Mouse (Mus musculus) G1E (cell line): ENCODE data around the gene Ccdc38.

Experiments
- CTCF ChIP-seq: IDR thresholded peaks from 2 replicates; pipeline ENCODE4 v1.5.1; 2012; ENCODE audit warnings: low read depth, low read length, inconsistent platforms, mixed read lengths
- GATA1 ChIP-seq: IDR thresholded peaks from 2 replicates; pipeline ENCODE4 v1.6.1; 2012; ENCODE audit warnings: borderline replicate concordance, low read length, inconsistent platforms, mixed read lengths

DNA sequence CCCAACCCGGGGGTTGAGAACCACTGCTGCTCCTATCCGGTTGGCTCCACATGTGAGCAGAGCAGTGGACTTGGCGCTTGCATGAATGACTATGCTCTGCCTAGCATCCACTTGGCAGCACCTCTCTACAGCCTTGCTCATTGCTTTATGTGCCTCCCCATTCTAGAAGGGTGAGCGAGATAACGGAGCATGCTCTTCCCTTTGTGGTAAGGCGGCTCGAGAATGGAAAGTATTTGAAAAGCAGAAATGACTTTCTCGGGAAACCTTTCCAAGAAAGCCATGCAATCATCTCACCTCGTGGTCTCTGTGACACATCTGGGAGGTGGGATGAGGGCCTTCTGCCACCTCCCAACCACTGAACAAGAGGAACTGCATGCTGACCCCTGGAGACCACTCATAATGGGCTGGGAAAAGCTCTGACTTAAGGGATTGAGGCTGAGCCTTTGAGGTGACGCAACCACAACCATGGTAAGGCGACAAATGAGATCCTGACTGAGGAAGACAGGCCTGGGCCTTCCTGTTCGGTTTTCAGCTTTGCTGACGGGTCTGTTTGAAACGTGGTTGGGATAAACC is 24.2 kb downstream of the Ccdc38 start:
- TF ChIP-seq GATA1 (no peak), CTCF (no peak)
